Mouse (Mus musculus) effector memory CD4-positive, alpha-beta T cell, adult 7 months (primary cell): ENCODE measurements around the gene Gm20909. TPM values are rescaled to one million over a fixed set of nuclear protein-coding genes. Genes with fewer than 3 reads are reported as not detected.

ENCODE experiments used
- polyA plus RNA-seq: library from polyadenylated mRNA; unstranded; fragments of 100-300 nt; shearing (Covaris generic); gene quantifications from one replicate; pipeline ENCODE4 v1.2.1, GENCODE M21; 2017

Gene Gm20909
- not detected for polyA plus RNA-seq

GRCm38 (mm10) chrY:21164270-21164669 lies at the start of gene Gm20909:
Gm20909 (plus strand) TSS chrY:21164570.

Other genes with a start within 250 kb of the Gm20909 start
- not detected for gene Gm29866, start 170.9 kb upstream of the Gm20909 start, polyA plus RNA-seq
- not detected for gene Gm20865, start 77.0 kb downstream of the Gm20909 start, polyA plus RNA-seq